Mouse (Mus musculus): ENCODE data around the gene Hcn1.

GRCm38 (mm10) chr13:117880471-117881225 is 278.5 kb downstream of the Hcn1 start:
- TF ChIP-seq GATA1 (IDR thresholded peaks at IDR 0.05; ENCODE audit: borderline replicate concordance, low read length) (no peak), FLI1 (IDR thresholded peaks at IDR 0.05; ENCODE audit: low read length) (no peak)
